Mouse (Mus musculus) midbrain, embryonic 13.5 days (tissue): Measurements from ENCODE around the gene Tnfrsf13b. TPM values are rescaled to one million over a fixed set of nuclear protein-coding genes. Genes with fewer than 3 reads are reported as not detected.
"Not testable (repeated sequence)": the region's sequence is repeated elsewhere in the genome, so short reads cannot be mapped to it uniquely, and the experiment has no call there.

Source experiments
- ATAC-seq: fragments of 200-750 bp; cut with Nextera tagmentation; 2 replicates; pipeline ENCODE4 v1.8.0; 2017; ENCODE audit warnings: mild to moderate bottlenecking, moderate TSS enrichment, moderate library complexity
- H3K27ac ChIP-seq: fragments of 300-500 bp; sonication (generic); 2 replicates; pipeline ENCODE4 v1.5.1; 2015; ENCODE audit warnings: inconsistent platforms, mild to moderate bottlenecking, moderate library complexity
- H3K27me3 ChIP-seq: fragments of 300-500 bp; sonication (generic); 2 replicates; pipeline ENCODE4 v1.6.1; 2015; ENCODE audit warnings: mild to moderate bottlenecking, inconsistent platforms
- H3K36me3 ChIP-seq: fragments of 300-500 bp; sonication (generic); 2 replicates; pipeline ENCODE4 v1.6.1; 2015; ENCODE audit warnings: mild to moderate bottlenecking, inconsistent platforms
- H3K4me1 ChIP-seq: fragments of 300-500 bp; sonication (generic); replicated peaks from 2 replicates; pipeline ENCODE4 v1.6.1; 2015; ENCODE audit warnings: inconsistent platforms
- H3K4me2 ChIP-seq: fragments of 300-500 bp; sonication (generic); replicated peaks from 2 replicates; pipeline ENCODE4 v1.6.1; 2015; ENCODE audit warnings: moderate library complexity, mild to moderate bottlenecking, inconsistent platforms
- H3K4me3 ChIP-seq: fragments of 300-500 bp; sonication (generic); replicated peaks from 2 replicates; pipeline ENCODE4 v1.5.1; 2015; ENCODE audit warnings: mild to moderate bottlenecking, inconsistent platforms
- H3K9ac ChIP-seq: fragments of 300-500 bp; sonication (generic); replicated peaks from 2 replicates; pipeline ENCODE4 v1.6.1; 2015; ENCODE audit warnings: mild to moderate bottlenecking, inconsistent platforms
- H3K9me3 ChIP-seq: fragments of 300-500 bp; sonication (generic); 2 replicates; pipeline ENCODE4 v1.6.1; 2016; ENCODE audit warnings: mild to moderate bottlenecking, inconsistent platforms
- WGBS: fragments of 180-500 bp; shearing (Covaris S2); methylation state at CpG from one replicate; pipeline ENCODE4 v1.1.7; 2015; 5-methylcytosine and 5-hydroxymethylcytosine counted together
- polyA plus RNA-seq: library from polyadenylated mRNA; unstranded; fragments of >200 nt; fragmentation: Nextera tagmentation; extraction: Ambion mirVana; gene quantifications from 2 replicates; pipeline ENCODE4 v1.2.1, GENCODE M21; 2015

Gene Tnfrsf13b
- polyA plus RNA-seq, 1 experiment from 2014 or later = 1.0 TPM

- H3K4me1 ChIP-seq = no peaks in the 10 kb centered on the region
- no peak overlapping the region for H3K4me2 ChIP-seq
- H3K9ac ChIP-seq = no peak overlapping the region
- WGBS = 44% methylated on average over 1 of the region's 1 CpGs
- H3K27ac ChIP-seq = no peak overlapping the region
- no peaks in the 10 kb centered on the region for H3K36me3 ChIP-seq
- H3K27me3 ChIP-seq = 0 out of 2 replicates have a peak, but pooled peaks cover under 1% of the 10 kb centered on the region
- H3K4me3 ChIP-seq = no peak overlapping the region
- no peaks in the 10 kb centered on the region for H3K9me3 ChIP-seq
- ATAC-seq = no peak
These were observed 15.6 kb upstream of the Tnfrsf13b start for GRCm38 (mm10) chr11:61110928-61111327.

DNA sequence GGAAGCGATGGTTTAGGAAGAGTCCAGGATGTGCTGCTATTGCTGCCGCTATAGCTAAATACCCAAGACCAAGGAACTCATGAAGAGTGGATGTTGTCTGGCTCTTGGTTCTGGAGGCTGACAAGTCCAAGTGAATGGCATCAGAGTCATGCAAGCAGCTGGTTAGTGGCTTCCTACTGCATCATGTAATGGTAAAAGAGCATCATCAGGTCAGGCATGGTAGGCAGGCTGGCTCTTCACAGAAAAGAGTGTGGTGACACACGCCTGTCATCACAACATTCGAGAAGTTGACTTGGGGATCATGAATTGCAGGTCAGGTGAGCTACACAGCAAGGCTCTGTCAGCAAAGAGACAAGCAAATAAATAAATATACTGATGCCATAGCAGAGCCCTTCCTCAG, 15.1 kb upstream of the Tnfrsf13b start:
- Histone ChIP-seq H3K4me3 (no peak overlapping the region), H3K4me1 (no peaks in the 10 kb centered on the region), H3K36me3 (no peaks in the 10 kb centered on the region), H3K27ac (no peak overlapping the region), H3K9ac (no peak overlapping the region), H3K9me3 (no peaks in the 10 kb centered on the region), H3K27me3 (no peaks in the 10 kb centered on the region), H3K4me2 (no peak overlapping the region)
- 95% methylated on average over 4 of the region's 4 CpGs for WGBS
- no peak for ATAC-seq

DNA sequence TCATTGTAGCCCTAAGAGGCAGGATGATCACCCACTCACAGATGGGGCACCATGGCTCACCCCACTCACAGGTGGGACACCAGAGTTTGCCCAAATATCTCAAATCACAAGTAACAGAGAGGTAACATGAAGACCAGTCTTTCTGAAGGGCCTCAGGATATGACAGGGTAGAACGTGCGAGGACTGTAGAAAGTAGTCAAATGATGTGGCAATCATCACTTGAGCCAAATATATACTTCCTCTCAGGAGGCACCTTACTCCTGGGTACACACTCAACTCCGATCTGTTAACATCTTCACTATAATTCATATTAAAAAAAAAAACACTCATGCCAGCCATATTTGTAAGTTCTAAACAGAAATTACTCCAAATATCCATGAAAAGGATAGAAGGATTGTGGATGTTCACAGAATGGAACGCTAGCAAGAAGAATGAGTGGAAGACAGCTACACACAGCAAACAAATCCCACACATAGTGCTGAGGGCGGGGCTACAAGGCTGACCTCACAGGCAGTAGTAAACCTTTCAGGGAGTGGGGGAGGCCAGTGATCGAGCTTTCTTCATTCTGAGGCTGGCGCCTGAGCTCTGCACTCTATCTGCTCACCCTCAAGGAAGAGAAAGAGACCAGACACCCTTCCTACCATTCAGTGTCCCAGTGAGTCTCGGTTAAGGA, 14.1 kb upstream of the Tnfrsf13b start:
- Histone ChIP-seq H3K9me3 (no peaks in the 10 kb centered on the region), H3K27me3 (no peaks in the 10 kb centered on the region), H3K27ac (no peak overlapping the region), H3K36me3 (no peaks in the 10 kb centered on the region), H3K4me3 (no peak overlapping the region), H3K9ac (no peak overlapping the region), H3K4me1 (no peaks in the 10 kb centered on the region), H3K4me2 (no peak overlapping the region)
- ATAC-seq = no peak
- WGBS = 86% methylated on average over 8 of the region's 8 CpGs

- Histone ChIP-seq H3K4me3 (no peak overlapping the region), H3K4me1 (no peaks in the 10 kb centered on the region), H3K9me3 (0 out of 2 replicates have a peak, but pooled peaks cover 6% of the 10 kb centered on the region), H3K36me3 (no peaks in the 10 kb centered on the region), H3K9ac (no peak overlapping the region), H3K27ac (no peak overlapping the region), H3K27me3 (no peaks in the 10 kb centered on the region), H3K4me2 (no peak overlapping the region)
- no peak for ATAC-seq
- WGBS = 66% methylated on average over 8 of the region's 8 CpGs
These were observed 10.3 kb upstream of the Tnfrsf13b start for GRCm38 (mm10) chr11:61116226-61116625.

DNA sequence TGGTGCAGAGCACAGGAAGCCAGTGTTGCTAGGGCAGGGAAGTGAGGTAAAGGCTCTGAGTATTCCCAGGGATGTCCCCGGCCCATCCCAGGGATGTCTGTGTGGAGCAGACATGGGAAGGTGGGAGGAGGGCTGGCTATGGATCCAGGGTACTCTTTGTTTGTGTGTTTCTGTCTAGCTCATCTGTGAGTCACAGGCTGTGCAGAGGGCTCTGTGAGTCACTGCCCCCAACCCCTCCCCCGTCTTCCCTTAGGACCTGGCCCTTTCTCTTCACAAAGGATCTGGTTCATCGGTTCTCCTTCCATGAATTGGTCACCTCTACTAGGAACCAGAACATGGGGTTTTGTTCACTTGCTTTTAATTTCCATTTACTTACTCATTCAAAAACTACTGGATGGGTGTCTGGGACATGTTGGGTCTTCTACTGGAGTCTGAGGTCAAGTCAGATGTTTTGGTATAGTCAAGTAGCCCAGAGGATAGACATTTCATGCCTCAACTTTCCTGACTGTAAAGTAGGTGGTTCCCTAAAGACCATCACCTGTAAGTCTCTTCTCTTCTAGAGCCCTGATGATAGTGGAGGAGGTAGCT, 6.5 kb upstream of the Tnfrsf13b start:
- no peak overlapping the region for H3K9ac ChIP-seq
- no peak overlapping the region for H3K27ac ChIP-seq
- no peaks in the 10 kb centered on the region for H3K27me3 ChIP-seq
- 0 out of 2 replicates have a peak, but pooled peaks cover 6% of the 10 kb centered on the region for H3K9me3 ChIP-seq
- no peak overlapping the region for H3K4me2 ChIP-seq
- no peaks in the 10 kb centered on the region for H3K4me1 ChIP-seq
- H3K36me3 ChIP-seq = no peaks in the 10 kb centered on the region
- no peak overlapping the region for H3K4me3 ChIP-seq
- no peak for ATAC-seq
- 86% methylated on average over 3 of the region's 3 CpGs for WGBS

- 88% methylated on average over 9 of the region's 9 CpGs for WGBS
- no peak for ATAC-seq
- Histone ChIP-seq H3K4me2 (no peak overlapping the region), H3K27me3 (no peaks in the 10 kb centered on the region), H3K4me3 (no peak overlapping the region), H3K27ac (no peak overlapping the region), H3K9me3 (0 out of 2 replicates have a peak, but pooled peaks cover 6% of the 10 kb centered on the region), H3K36me3 (no peaks in the 10 kb centered on the region), H3K4me1 (no peaks in the 10 kb centered on the region), H3K9ac (no peak overlapping the region)
These were observed 4.2 kb upstream of the Tnfrsf13b start for GRCm38 (mm10) chr11:61122283-61122768.

DNA sequence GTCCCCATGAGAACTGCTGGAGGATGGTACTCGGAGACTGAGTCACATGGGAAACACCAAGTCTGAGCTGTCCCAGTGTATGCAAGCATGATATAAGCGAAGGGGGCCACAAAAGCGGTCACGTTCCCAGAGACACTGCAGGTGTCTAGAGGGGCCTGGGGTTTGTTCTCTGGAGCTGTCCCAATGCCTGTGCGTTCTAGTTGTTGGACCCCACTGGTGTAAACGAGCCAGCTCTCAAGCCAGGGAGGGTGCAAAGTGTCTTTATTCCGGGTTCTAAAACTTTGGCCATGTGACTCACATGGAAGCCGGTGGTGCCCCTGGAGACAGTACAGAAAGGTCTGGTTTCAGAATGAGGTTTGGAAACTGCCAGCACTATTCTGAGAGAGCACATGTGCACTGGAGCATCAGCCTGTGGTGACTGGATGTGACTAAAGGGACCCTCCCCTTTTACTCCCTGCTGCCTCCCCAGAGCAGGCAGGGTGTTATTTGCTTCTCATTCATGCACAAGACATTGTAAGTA, 3.7 kb upstream of the Tnfrsf13b start:
- Histone ChIP-seq H3K27ac (no peak overlapping the region), H3K27me3 (no peaks in the 10 kb centered on the region), H3K4me2 (no peak overlapping the region), H3K36me3 (no peaks in the 10 kb centered on the region), H3K4me1 (no peaks in the 10 kb centered on the region), H3K9ac (no peak overlapping the region), H3K9me3 (0 out of 2 replicates have a peak, but pooled peaks cover 6% of the 10 kb centered on the region), H3K4me3 (no peak overlapping the region)
- ATAC-seq = no peak
- 88% methylated on average over 8 of the region's 8 CpGs for WGBS

DNA sequence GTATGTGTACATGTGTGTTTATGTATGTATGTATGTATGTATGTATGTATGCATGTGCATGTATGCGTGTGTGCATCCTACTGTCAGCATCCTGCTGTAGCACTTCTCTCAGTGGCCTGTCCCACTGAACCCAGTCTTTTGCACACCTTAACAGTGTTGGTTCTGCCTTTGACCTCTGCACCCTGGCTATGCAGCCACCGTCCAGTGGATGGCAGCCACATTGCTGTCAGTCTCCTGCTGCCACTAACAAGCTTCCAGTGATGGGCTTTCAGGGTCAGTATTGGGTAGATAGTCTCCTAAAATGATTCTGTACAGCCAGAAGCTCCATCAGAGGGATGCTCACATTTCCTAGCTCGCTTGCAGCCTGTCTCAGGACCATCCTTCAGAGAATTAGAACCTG, 2.7 kb upstream of the Tnfrsf13b start:
- H3K4me3 ChIP-seq = no peak overlapping the region
- no peaks in the 10 kb centered on the region for H3K4me1 ChIP-seq
- no peak overlapping the region for H3K27ac ChIP-seq
- H3K4me2 ChIP-seq = no peak overlapping the region
- no peaks in the 10 kb centered on the region for H3K27me3 ChIP-seq
- ATAC-seq = no peak
- H3K36me3 ChIP-seq = no peaks in the 10 kb centered on the region
- H3K9me3 ChIP-seq = no peaks in the 10 kb centered on the region
- 69% methylated on average over 3 of the region's 3 CpGs for WGBS
- H3K9ac ChIP-seq = no peak overlapping the region

- WGBS = 89% methylated on average over 5 of the region's 5 CpGs
- Histone ChIP-seq H3K36me3 (no peaks in the 10 kb centered on the region), H3K27ac (no peak overlapping the region), H3K9me3 (no peaks in the 10 kb centered on the region), H3K4me1 (no peaks in the 10 kb centered on the region), H3K4me2 (no peak overlapping the region), H3K27me3 (no peaks in the 10 kb centered on the region), H3K4me3 (no peak overlapping the region), H3K9ac (no peak overlapping the region)
- no peak for ATAC-seq
These were observed 585 bp upstream of the Tnfrsf13b start for GRCm38 (mm10) chr11:61125970-61126369.

DNA sequence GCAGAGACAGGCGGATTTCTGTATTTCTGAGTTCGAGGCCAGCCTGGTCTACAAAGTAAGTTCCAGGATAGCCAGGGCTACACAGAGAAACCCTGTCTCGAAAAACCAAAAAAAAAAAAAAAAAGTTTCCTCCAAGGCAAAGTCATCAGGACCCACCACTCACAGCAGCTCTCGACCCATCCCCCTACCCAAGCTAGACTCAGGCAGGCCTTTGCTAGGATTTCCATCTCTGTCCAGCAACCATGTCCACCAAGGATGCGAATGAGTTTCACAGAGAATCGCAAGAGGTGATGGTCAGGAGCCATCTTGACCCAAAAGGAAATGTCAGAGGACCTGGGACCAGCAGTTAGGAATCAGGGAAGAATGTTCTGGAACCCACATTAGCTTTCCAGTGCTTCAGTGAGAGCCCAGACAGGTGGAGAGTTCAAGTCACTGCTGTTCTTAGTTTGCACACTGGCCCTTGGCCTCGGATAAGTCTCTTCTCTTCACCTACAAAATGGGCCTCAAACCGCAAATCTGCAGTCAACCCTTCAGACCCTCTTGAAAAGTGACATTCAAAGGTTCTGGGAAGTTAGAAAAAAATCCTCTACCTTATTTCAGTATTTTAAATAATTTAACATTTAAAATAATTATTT, 983 bp downstream of the Tnfrsf13b start:
- 91% methylated on average over 8 of the region's 8 CpGs for WGBS
- no peaks in the 10 kb centered on the region for H3K36me3 ChIP-seq
- no peaks in the 10 kb centered on the region for H3K9me3 ChIP-seq
- no peaks in the 10 kb centered on the region for H3K27me3 ChIP-seq
- no peak for ATAC-seq
- H3K9ac ChIP-seq = no peak overlapping the region
- no peak overlapping the region for H3K4me2 ChIP-seq
- H3K27ac ChIP-seq = no peak overlapping the region
- H3K4me3 ChIP-seq = no peak overlapping the region
- H3K4me1 ChIP-seq = no peaks in the 10 kb centered on the region

- Histone ChIP-seq H3K27me3 (no peaks in the 10 kb centered on the region), H3K4me3 (no peak overlapping the region), H3K4me1 (no peaks in the 10 kb centered on the region), H3K9ac (no peak overlapping the region), H3K27ac (no peak overlapping the region), H3K4me2 (no peak overlapping the region), H3K9me3 (no peaks in the 10 kb centered on the region), H3K36me3 (no peaks in the 10 kb centered on the region)
- ATAC-seq = no peak
- 54% methylated on average over 10 of the region's 10 CpGs for WGBS
These were observed 2.8 kb downstream of the Tnfrsf13b start for GRCm38 (mm10) chr11:61129305-61129704.

- not testable (repeated sequence) for H3K4me1 ChIP-seq, ATAC-seq, H3K4me3 ChIP-seq, H3K27ac ChIP-seq, H3K36me3 ChIP-seq, H3K4me2 ChIP-seq, H3K27me3 ChIP-seq, H3K9me3 ChIP-seq, H3K9ac ChIP-seq
- WGBS = 89% methylated on average over 4 of the region's 4 CpGs
These were observed 4.1 kb downstream of the Tnfrsf13b start for GRCm38 (mm10) chr11:61130646-61131045.
